Mouse (Mus musculus) urinary bladder, postnatal 4 days (tissue): ENCODE data around the gene Tbca.

Source experiments
- DNase-seq, 2 experiments: peaks; one replicate each; pipeline ENCODE4 v3.0.0; 2021 to 2022; ENCODE audit warnings: low spot score in 2 of 2

Gene Tbca

GRCm38 (mm10) chr13:94877991-94878745 lies 89.5 kb downstream of the Tbca start:
- DNase-seq: no peak

GRCm38 (mm10) chr13:94881201-94881600 lies 92.5 kb downstream of the Tbca start:
- no peak for DNase-seq

GRCm38 (mm10) chr13:94882221-94882620 lies 93.5 kb downstream of the Tbca start:
- no peak for DNase-seq

GRCm38 (mm10) chr13:94882711-94883145 lies 94.0 kb downstream of the Tbca start:
- no peak for DNase-seq

- no peak for DNase-seq
These were observed 94.7 kb downstream of the Tbca start for GRCm38 (mm10) chr13:94883163-94883965.

GRCm38 (mm10) chr13:94883966-94884960 lies 95.6 kb downstream of the Tbca start:
- no peak for DNase-seq

DNA sequence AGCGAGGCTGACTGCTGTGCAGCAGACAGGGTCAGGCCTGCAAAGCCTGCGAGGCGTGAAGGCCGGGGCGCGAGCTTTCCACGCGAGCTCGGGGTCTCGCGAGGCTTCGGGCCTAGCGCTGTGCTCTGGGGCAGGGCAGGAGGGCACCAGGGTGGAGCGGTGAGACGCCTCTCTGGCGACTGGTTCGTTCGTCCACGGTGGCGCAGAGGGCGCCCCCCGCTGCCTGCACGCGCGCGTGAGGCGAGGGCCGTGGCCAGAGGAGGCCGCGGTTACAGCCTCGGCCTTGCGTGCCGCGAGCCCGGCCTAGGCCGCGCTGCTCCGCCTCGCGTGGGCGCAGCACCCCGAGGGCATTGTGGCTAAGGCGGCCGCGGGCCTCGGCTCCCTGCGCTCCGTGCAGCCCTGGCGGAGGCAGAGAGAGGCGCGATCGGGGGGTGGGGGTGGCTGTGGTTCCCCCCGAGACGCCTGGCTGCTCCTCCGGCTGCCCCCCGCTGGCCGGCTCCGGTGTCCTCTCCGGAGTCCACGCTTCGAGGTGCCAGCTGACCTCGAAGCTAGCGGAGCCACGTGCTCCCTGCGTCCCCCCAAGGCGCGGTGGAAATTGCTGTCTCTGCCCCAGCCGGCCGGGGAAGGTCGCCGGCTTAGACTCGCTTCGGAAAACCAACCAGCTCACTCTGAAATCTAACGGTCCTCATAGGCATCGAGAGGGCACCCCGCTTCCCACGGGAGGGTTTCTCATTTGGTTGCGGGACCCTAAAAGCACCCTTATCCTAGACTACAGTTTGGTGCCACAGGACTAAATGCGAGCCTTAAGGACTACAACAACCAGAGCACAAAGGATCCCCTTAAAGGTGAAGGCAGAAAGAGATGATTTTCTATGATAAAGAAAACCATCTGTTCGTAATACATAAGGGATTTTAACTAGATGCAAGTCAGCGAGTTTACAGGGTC lies 96.9 kb downstream of the Tbca start:
- DNase-seq: no peak
